Mouse (Mus musculus) midbrain, embryonic 15.5 days (tissue): Measurements from ENCODE around the gene Tnnc1. TPM values are rescaled to one million over a fixed set of nuclear protein-coding genes. Genes with fewer than 3 reads are reported as not detected.

Source experiments
- ATAC-seq: fragments of 200-750 bp; cut with Nextera tagmentation; replicated peaks from 2 replicates; pipeline ENCODE4 v1.8.0; 2017; ENCODE audit warnings: moderate TSS enrichment
- H3K27ac ChIP-seq: fragments of 300-500 bp; sonication (generic); 2 replicates; pipeline ENCODE4 v1.5.1; 2015; ENCODE audit warnings: mild to moderate bottlenecking, inconsistent platforms
- H3K27me3 ChIP-seq: fragments of 300-500 bp; sonication (generic); replicated peaks from 2 replicates; pipeline ENCODE4 v1.6.1; 2015; ENCODE audit warnings: inconsistent platforms
- H3K36me3 ChIP-seq: fragments of 300-500 bp; sonication (generic); replicated peaks from 2 replicates; pipeline ENCODE4 v1.6.1; 2015; ENCODE audit warnings: inconsistent platforms
- H3K4me1 ChIP-seq: fragments of 300-500 bp; sonication (generic); 2 replicates; pipeline ENCODE4 v1.6.1; 2015; ENCODE audit warnings: inconsistent platforms
- H3K4me2 ChIP-seq: fragments of 300-500 bp; sonication (generic); 2 replicates; pipeline ENCODE4 v1.6.1; 2015; ENCODE audit warnings: inconsistent platforms, mild to moderate bottlenecking, moderate library complexity
- H3K4me3 ChIP-seq: fragments of 300-500 bp; sonication (generic); 2 replicates; pipeline ENCODE4 v1.5.1; 2015; ENCODE audit warnings: mild to moderate bottlenecking, inconsistent platforms
- H3K9ac ChIP-seq: fragments of 300-500 bp; sonication (generic); 2 replicates; pipeline ENCODE4 v1.6.1; 2015; ENCODE audit warnings: mild to moderate bottlenecking, inconsistent platforms
- H3K9me3 ChIP-seq: fragments of 300-500 bp; sonication (generic); 2 replicates; pipeline ENCODE4 v1.6.1; 2016; ENCODE audit warnings: inconsistent platforms
- WGBS: fragments of 180-500 bp; shearing (Covaris S2); methylation state at CpG from one replicate; pipeline ENCODE4 v1.1.7; 2015; ENCODE audit warnings: mixed read lengths; 5-methylcytosine and 5-hydroxymethylcytosine counted together
- polyA plus RNA-seq: library from polyadenylated mRNA; unstranded; fragments of >200 nt; fragmentation: Nextera tagmentation; extraction: Ambion mirVana; gene quantifications from 2 replicates; pipeline ENCODE4 v1.2.1, GENCODE M21; 2015

Gene Tnnc1
- polyA plus RNA-seq, 1 experiment from 2014 or later, result 2.9 TPM

DNA sequence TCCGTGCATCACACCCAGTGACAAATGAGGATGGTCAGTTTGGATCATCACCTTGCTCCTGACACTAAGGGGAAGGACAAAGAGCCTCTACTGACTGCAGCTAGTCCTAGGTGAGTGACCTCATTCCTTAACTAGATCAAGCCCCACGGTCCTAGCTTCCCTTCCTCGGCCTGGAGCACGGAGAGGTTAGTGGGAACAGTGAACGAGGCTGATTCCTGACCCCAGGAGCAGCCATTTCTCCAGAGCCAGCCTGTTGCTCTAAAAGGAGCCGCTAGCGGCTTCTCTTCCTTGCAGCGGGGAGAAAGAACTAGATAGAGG, 2.9 kb upstream of the Tnnc1 start:
- Histone ChIP-seq H3K4me3 (peak overlapping the region; percentile 57), H3K27me3 (no peaks in the 10 kb centered on the region), H3K36me3 (peaks cover 26% of the 10 kb centered on the region), H3K27ac (peak overlapping the region; percentile 88), H3K4me2 (peak overlapping the region; percentile 83), H3K4me1 (peaks cover 26% of the 10 kb centered on the region), H3K9ac (peak overlapping the region; percentile 77), H3K9me3 (no peaks in the 10 kb centered on the region)
- 0 out of 2 replicates have a peak, but pooled peaks have one; percentile 6 for ATAC-seq
- WGBS, result 16% methylated on average over 8 of the region's 8 CpGs

DNA sequence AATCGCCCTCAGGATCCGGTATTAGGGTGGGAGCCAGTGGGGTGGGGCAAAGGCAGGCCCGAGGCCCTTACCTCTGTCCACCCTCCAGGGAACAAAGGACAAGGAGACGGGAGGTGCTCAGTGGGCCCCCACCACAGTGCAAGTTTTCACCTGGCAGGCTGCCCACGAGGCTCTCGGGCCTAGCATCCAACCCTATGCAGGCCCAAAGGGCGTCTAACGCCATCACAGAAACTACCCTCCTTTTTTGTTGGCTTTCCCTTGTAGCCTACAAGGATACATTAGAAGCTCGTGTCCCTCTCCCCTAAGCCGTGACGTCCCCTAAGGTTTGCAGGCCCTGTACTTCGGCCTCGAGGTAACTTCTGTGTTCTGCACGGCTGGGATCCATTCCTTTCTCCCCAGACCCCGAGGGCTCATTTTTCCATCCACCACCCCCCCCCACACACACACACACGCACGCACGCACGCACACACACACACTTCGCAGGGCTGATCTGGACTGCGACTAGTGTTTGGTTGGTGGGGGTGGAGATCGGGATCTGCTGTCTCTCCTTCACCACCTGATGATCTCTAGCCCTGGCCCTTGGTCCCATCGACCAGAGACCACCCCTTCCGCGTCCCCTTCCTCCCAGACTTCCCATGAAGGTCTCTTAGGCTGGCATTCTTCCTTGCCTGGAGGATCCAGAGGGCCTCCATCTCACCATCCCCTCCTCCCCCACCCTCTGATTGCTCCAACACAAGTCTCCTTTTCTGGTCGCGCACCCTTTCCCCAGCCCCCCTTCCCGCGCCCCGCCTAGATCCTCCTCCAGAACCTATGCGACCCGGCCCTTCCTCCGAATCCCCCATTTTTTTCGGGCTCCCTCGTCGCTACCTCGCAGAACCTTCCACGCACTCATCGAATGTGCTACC, 2.3 kb upstream of the Tnnc1 start:
- WGBS, result under 1% methylated on average over 39 of the region's 39 CpGs
- H3K4me1 ChIP-seq, result peaks cover 26% of the 10 kb centered on the region
- peak; percentile 74 for ATAC-seq
- no peaks in the 10 kb centered on the region for H3K27me3 ChIP-seq
- H3K9me3 ChIP-seq, result no peaks in the 10 kb centered on the region
- peak overlapping the region; percentile 88 for H3K27ac ChIP-seq
- peaks cover 20% of the 10 kb centered on the region for H3K36me3 ChIP-seq
- H3K4me3 ChIP-seq, result peak overlapping the region; percentile 57
- H3K9ac ChIP-seq, result peak overlapping the region; percentile 77
- peak overlapping the region; percentile 83 for H3K4me2 ChIP-seq

- Histone ChIP-seq H3K36me3 (peaks cover 16% of the 10 kb centered on the region), H3K4me3 (peak overlapping the region; percentile 57), H3K9me3 (no peaks in the 10 kb centered on the region), H3K27me3 (no peaks in the 10 kb centered on the region), H3K4me2 (peak overlapping the region; percentile 83), H3K27ac (peak overlapping the region; percentile 88), H3K9ac (peak overlapping the region; percentile 77), H3K4me1 (peaks cover 26% of the 10 kb centered on the region)
- ATAC-seq, result peak; percentile 82
- 0% methylated on average over 44 of the region's 48 CpGs for WGBS
Measured at GRCm38 (mm10) chr14:31206472-31206981, 1.6 kb upstream of the Tnnc1 start.

DNA sequence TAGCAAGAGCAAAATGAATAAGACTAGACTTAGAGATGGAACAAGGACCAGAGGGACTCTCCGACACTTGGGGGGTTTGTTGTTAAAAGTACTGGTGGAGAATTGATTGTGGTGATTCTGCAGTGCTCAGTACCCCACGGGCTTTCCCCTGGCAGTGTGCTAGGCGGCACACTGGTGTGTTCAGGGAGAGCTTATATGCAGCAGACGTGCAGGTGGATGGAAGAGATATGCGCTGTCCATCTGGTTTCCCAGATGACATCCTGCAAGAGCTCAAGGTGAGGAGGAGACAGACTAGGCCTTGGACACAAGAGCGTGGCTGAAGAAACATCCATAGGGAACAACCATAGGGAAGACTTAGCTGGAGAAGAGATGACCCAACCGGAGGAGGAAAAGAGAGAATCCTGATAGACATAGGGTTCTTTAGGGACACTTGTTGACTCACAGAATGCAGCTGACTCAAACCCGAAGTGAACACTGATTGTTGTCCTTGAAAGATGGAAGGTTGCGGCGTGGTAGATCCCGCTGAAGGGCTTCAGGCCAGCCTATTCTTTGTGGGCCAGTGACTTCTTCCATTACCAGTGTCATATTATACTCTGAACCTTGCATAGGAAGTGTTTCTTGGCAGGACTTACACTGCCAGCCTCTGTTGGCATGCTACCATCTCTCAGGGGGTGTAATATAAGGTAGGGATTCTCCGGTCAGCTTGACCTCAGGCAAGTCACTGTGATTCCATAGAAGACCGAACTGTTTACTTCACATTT, 862 bp upstream of the Tnnc1 start:
- H3K9me3 ChIP-seq, result no peaks in the 10 kb centered on the region
- ATAC-seq, result peak; percentile 53

DNA sequence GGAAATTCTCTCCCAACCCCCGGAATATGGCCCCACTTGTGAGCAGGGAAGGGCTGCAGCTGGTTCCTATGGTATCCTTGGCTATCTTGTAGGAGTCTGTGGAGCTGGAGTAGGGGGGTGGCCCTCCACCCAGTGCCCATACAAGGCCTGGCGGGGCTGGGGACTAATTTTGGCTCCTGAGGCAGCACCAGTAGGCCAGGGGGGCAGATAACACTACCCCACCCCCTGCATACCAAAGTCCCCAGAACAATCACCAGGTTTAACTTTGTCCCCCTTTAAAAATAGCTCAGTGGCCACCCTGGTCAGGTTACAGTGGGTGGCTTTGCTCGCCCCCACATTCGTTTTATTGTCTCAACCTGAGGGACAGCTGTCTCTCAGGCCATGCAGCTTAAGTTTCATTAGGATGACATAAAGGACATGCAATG, 1.0 kb downstream of the Tnnc1 start:
- ATAC-seq, result no peak
- Histone ChIP-seq H3K27ac (no peak overlapping the region), H3K4me3 (no peak overlapping the region), H3K27me3 (no peaks in the 10 kb centered on the region), H3K4me1 (peaks cover 22% of the 10 kb centered on the region), H3K9ac (no peak overlapping the region), H3K9me3 (no peaks in the 10 kb centered on the region), H3K4me2 (no peak overlapping the region), H3K36me3 (no peaks in the 10 kb centered on the region)
- 86% methylated on average over 4 of the region's 4 CpGs for WGBS

More for the DNA sequence above, 862 bp upstream of the Tnnc1 start:
- H3K4me1 ChIP-seq, result peaks cover 26% of the 10 kb centered on the region
- no peaks in the 10 kb centered on the region for H3K27me3 ChIP-seq
- H3K9ac ChIP-seq, result peak overlapping the region; percentile 77
- peaks cover 9% of the 10 kb centered on the region for H3K36me3 ChIP-seq
- H3K4me3 ChIP-seq, result peak overlapping the region; percentile 57
- peak overlapping the region; percentile 83 for H3K4me2 ChIP-seq
- WGBS, result 70% methylated on average over 13 of the region's 13 CpGs
- H3K27ac ChIP-seq, result peak overlapping the region; percentile 88

DNA sequence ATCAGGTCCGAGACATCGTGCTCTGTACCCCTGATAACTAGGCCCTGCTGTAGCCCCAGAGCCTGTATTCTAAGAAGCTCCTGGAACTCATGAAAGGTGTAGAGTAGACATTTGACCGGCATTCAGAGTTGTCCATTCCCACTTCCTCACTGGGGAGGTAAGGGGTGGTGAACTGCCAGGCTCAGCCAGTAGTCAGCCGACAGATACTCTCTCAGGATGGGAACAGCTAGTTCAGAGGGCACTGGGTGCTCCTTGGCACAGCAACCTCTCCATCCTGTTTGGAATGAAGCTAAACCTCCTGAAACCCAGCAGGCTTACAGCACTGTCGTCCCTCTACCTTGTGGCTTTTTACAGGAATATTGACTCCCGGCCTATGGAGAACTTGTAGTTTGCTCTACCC, 3.7 kb downstream of the Tnnc1 start:
- no peaks in the 10 kb centered on the region for H3K36me3 ChIP-seq
- peaks cover 12% of the 10 kb centered on the region for H3K4me1 ChIP-seq
- H3K9ac ChIP-seq, result no peak overlapping the region
- WGBS, result 90% methylated on average over 6 of the region's 6 CpGs
- H3K27me3 ChIP-seq, result no peaks in the 10 kb centered on the region
- no peak overlapping the region for H3K4me2 ChIP-seq
- no peak for ATAC-seq
- H3K4me3 ChIP-seq, result no peak overlapping the region
- no peaks in the 10 kb centered on the region for H3K9me3 ChIP-seq
- H3K27ac ChIP-seq, result no peak overlapping the region

DNA sequence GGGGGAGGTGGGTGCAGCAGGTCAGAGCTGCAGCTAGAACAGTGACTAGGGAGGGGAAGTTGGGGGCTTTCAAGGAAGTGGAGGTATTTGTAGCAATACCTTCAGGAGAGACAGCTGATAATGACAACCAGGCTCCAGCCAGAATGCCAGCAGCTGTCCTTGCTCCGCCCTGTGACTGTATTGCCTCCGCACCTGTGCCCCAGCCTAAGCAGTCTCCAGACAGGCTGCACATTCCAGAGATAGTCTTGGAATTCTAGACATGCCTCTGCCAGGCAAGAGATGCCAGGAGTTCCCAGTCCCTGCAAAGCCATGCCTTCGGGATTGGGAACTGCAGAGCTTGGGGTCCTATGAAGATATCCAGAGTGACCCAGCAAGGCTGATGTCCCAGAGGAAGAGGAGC, 4.4 kb downstream of the Tnnc1 start:
- Histone ChIP-seq H3K36me3 (no peaks in the 10 kb centered on the region), H3K4me3 (no peak overlapping the region), H3K9ac (no peak overlapping the region), H3K4me1 (peaks cover 7% of the 10 kb centered on the region), H3K4me2 (no peak overlapping the region), H3K27me3 (no peaks in the 10 kb centered on the region), H3K27ac (no peak overlapping the region), H3K9me3 (no peaks in the 10 kb centered on the region)
- ATAC-seq, result no peak
- 89% methylated on average over 3 of the region's 3 CpGs for WGBS

DNA sequence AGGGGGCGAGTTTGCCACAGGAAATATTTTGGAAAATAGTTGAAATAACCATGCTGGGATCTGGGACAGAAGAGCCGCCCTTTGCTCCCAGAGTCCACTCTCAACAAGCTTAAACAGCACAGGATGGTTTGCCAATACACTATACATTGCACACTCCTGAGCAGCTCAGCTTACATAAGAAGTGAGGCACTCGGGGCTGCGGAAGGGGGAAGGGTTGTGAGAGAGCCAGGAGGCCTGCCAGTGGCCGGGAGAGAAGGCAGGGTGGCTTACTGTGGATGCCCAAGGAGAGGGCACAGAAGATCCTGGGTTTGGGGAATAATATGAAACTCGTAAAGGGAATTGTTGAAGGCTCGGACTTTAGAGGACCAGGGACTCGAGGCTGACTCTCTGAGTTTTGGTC, 5.8 kb downstream of the Tnnc1 start:
- H3K4me1 ChIP-seq, result peaks cover 10% of the 10 kb centered on the region
- no peaks in the 10 kb centered on the region for H3K27me3 ChIP-seq
- H3K9me3 ChIP-seq, result no peaks in the 10 kb centered on the region
- 68% methylated on average over 8 of the region's 8 CpGs for WGBS
- no peak for ATAC-seq
- no peak overlapping the region for H3K27ac ChIP-seq
- no peak overlapping the region for H3K9ac ChIP-seq
- H3K4me3 ChIP-seq, result no peak overlapping the region
- H3K36me3 ChIP-seq, result no peaks in the 10 kb centered on the region
- no peak overlapping the region for H3K4me2 ChIP-seq

GRCm38 (mm10) chr14:31214684-31215083, 6.6 kb downstream of the Tnnc1 start:
- no peak for ATAC-seq
- WGBS, result 89% methylated on average over 3 of the region's 3 CpGs

DNA sequence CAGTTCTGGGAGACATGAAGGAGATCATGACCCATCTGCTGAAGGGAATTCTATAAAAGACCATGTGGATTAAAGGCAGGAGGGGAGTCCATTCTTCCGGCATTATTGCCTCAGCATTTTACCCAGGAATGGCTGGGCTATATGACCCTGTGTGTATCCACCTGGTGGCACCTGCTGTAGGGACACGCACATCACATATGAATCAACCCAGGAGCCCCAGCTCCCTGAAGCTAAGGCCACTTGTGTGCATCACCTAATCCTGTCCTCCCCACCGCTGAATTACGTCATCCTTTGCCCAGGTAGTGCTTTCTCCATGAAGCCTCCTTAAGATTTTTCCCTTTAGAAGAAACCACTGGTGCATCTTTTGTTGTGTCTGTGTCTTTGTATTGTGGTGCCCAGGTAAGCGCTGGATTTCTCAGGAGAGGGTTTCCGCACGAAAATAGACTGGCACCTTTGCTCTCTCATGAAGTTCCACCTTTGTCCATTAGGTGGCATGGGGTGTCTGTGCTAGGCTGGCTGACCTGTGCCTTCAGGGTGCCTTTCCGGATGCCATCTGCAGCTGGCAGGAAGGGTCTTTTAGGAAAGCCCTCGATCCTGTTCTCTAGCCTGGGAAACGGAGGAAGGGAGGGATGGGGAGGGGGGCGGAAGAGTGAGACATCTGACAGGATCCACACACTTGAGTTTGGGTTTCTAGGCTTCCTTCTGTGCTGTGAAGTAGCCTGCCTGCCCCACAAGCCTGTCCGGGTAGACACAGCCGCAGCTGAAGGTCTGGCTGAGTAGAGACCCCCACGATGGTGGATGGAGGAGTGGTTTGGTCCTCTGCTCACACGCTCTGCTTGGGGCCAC, 7.3 kb downstream of the Tnnc1 start:
- 0 out of 2 replicates have a peak overlapping the region, but pooled peaks have one; percentile 26 for H3K27ac ChIP-seq
- peak overlapping the region; percentile 15; the same call in 1 of the 2 replicates for H3K4me2 ChIP-seq
- WGBS, result 34% methylated on average over 15 of the region's 15 CpGs

More at GRCm38 (mm10) chr14:31214684-31215083, 6.6 kb downstream of the Tnnc1 start:
- no peaks in the 10 kb centered on the region for H3K27me3 ChIP-seq
- H3K9me3 ChIP-seq, result no peaks in the 10 kb centered on the region
- no peak overlapping the region for H3K9ac ChIP-seq
- no peaks in the 10 kb centered on the region for H3K36me3 ChIP-seq
- no peak overlapping the region for H3K4me3 ChIP-seq
- no peak overlapping the region for H3K4me2 ChIP-seq
- no peak overlapping the region for H3K27ac ChIP-seq
- H3K4me1 ChIP-seq, result peaks cover 10% of the 10 kb centered on the region

DNA sequence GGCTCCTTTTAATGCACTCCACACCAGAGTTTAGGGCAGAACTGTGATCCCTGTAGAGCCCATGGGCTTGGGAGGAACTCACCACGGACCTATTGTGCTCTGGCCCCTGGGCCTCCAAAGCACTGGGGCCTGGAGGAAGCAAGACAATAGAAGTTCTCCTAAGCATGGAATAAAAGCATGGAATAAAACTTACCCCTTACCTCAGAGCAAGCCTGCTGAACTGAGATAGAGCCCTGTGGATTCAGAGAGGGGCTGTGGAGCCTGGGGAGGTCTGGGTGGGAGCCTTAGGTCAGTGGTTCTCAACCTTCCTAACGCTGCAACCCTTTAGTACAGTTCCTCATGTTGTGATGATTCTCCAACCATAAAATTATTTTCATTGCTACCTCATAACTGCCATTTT, 8.7 kb downstream of the Tnnc1 start, which contains the start of gene Nisch:
Gene Nisch (minus strand): TSS at position 101 of the 400 bp plus-strand sequence.
- 63% methylated on average over 2 of the region's 2 CpGs for whole genome bisulfite sequencing

More for the DNA sequence above, 7.3 kb downstream of the Tnnc1 start:
- H3K36me3 ChIP-seq, result no peaks in the 10 kb centered on the region
- ATAC-seq, result peak; percentile 69
- no peak overlapping the region for H3K4me3 ChIP-seq
- H3K9ac ChIP-seq, result no peak overlapping the region; the same call in 1 of the 2 replicates
- H3K4me1 ChIP-seq, result peaks cover 10% of the 10 kb centered on the region
- H3K27me3 ChIP-seq, result no peaks in the 10 kb centered on the region
- no peaks in the 10 kb centered on the region for H3K9me3 ChIP-seq

More for the DNA sequence above, 8.7 kb downstream of the Tnnc1 start, which contains the start of gene Nisch:
- Histone ChIP-seq H3K4me2 (peak within 1 kb of the TSS; percentile 22; the same call in 1 of the 2 replicates), H3K9ac (no peak within 1 kb of the TSS; the same call in 1 of the 2 replicates), H3K27ac (0 out of 2 replicates have a peak within 1 kb of the TSS, but pooled peaks have one; percentile 26), H3K4me3 (no peak within 1 kb of the TSS), H3K36me3 (no peaks in the 10 kb centered on the region), H3K9me3 (no peaks in the 10 kb centered on the region), H3K27me3 (no peaks in the 10 kb centered on the region), H3K4me1 (peaks cover 10% of the 10 kb centered on the region)
- no peak for ATAC-seq
